Mouse (Mus musculus): Measurements from ENCODE around the gene Upk1a. TPM values are rescaled to one million over a fixed set of nuclear protein-coding genes. Genes with fewer than 3 reads are reported as not detected.

Upk1a gene
- total RNA-seq, 2 experiments from 2014 or later, result 1.3 TPM; not detected in 1

DNA sequence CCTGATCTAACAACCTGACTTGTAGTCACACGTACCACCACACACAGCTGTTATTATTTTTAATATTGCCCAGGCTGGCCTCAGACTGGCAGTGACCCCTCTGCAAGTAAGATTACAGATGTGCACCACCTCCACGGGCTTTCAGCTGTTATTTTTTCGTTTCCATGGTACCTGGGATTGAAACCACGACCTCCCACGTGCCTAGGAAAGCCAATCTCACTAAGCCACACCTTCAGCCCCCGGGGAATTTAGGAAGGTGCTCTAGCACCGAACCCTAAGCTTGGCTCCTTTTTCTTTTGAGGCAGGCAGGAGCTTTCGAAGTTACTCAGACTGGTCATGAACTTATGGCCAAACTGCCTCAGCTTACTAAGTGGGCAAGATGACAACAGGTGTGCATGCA, 8.2 kb downstream of the Upk1a start:
- no peak for ATAC-seq (replicated peaks; ENCODE audit: poor library complexity)

GRCm38 (mm10) chr7:30602583-30602982, 10.1 kb downstream of the Upk1a start:
- no peak for ATAC-seq (replicated peaks; ENCODE audit: poor library complexity)

DNA sequence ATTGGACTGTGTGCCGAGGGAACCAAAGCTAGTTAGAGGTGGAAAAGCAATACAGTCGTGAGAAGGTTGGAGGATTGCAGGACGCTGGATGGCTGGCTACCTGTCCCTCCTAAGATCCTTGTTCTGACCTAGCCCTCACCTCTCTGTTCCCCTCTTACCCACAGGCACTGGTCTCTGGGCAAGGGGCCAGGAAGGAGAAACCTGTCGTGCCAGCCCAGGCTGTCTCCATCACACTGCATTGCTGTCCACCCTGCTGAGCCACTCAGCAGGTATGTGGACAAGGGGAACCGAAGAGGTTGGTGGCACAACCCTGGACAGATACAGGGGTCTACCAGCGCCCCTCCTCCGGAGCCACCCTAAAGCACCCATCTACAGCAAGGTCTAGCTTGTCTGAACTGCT, 12.0 kb downstream of the Upk1a start:
- no peak for ATAC-seq (replicated peaks; ENCODE audit: poor library complexity)

DNA sequence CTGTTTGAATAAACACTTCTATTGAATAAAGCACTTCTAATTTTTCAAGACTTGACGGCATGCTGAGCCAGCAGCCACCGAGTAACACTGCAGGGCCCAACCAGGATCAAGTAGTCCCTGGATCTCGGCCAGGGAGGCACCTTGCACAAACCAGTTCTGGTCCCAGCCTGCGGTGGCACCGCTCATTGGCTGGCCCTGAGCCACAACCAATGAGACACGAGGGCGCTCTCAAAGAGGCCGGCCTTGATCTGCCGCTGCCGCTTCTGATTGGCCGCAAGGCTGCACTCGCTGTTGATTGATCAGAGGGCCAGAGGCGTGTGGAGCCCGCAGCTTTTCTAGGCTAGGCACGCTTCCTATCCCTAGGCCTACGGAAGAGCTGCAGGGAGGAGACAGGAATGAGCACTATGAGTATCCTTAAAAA, 12.7 kb downstream of the Upk1a start:
- ATAC-seq (replicated peaks; ENCODE audit: poor library complexity), result peak; percentile 99

- ATAC-seq (replicated peaks; ENCODE audit: poor library complexity), result no peak
These were observed 13.9 kb downstream of the Upk1a start, which contains the start of gene Zbtb32 for GRCm38 (mm10) chr7:30598786-30599185. Zbtb32 (minus strand) TSS chr7:30598909.

DNA sequence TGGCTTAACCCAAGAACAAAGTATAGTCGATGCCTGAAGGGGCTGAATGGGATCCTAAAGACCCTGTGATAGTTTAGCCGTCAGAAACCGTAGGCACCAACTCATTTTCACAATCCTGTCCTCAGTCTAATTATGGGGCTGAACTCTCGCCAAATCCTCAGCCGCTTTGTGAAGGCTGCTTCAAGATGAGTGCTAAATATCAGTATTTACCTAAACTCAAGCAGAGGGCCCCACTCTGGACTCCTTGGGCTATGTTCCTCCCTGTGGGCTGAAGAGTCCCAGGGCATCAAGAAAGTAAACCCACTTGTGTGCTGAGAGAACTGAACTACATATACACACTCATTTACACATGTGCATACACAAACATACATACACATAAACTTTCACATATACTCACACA, 15.8 kb downstream of the Upk1a start:
- no peak for ATAC-seq (replicated peaks; ENCODE audit: poor library complexity)

GRCm38 (mm10) chr7:30596093-30596492, 16.6 kb downstream of the Upk1a start:
- no peak for ATAC-seq (replicated peaks; ENCODE audit: poor library complexity)

- ATAC-seq (replicated peaks; ENCODE audit: poor library complexity), result no peak
These were observed 18.1 kb downstream of the Upk1a start for GRCm38 (mm10) chr7:30594510-30595024.

GRCm38 (mm10) chr7:30593579-30594509, 18.8 kb downstream of the Upk1a start:
- no peak for ATAC-seq (replicated peaks; ENCODE audit: poor library complexity)

- no peak for ATAC-seq (replicated peaks; ENCODE audit: poor library complexity)
These were observed 19.7 kb downstream of the Upk1a start for GRCm38 (mm10) chr7:30592772-30593423.

DNA sequence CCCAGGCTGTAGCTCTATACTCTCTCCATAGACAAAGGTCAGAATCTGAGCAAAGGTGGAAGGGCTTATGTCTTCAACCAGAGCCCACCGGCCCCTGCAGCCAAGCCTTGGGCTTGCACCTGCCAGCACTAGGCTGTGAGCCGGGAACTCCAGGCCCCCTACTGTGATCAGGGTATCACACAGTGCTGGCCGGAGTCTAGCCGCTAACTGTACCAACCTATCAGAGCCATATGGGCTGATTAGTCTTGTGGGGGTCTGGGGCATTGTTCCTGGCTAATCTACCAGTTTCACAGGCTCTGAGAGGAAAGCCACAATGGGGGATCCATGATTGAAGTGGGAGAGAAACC, 21.1 kb downstream of the Upk1a start:
- ATAC-seq (replicated peaks; ENCODE audit: poor library complexity), result no peak

GRCm38 (mm10) chr7:30590927-30591604, 21.6 kb downstream of the Upk1a start:
- no peak for ATAC-seq (replicated peaks; ENCODE audit: poor library complexity)

DNA sequence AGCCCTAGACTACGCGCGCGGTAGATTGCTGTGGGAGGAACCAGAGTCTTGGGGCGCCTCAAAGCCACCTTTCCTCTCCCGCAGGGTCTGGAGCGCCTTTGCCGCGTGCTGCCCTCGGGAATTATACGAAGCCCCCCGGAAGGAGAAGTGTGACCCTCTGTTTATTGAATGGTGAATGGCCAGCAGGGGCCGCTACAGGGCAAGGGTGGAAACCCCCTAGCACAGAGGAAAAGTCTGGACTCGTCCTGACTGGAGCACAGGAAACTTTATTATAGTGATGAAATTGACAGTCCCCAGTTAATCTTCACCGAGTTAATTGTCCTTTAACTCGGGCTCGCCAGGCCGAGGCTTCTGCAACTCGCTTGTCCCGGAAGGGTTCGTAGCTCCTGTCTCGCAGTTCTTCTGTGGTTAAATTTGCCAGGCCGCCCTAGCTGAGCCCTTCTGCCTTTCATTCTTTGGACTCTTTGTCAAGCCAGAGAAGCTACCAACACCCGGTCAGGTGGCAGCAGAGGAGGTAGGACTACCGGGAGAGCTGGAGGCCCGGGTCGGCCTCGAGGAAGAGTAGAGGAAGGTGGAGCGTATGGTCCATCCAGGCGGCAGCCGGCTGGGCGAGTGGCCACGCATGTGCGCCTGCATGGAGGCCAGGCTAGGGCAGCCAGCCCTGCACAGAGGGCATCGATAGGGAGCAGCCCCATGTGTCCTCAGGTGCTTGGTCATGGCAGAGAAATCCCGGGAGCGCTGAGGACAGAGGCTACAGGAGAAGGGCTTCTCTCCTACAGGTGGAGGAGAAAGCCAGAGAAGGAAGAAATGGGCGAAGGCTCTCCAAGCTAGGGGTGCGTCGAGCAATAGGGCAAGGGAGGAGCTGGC, 23.0 kb downstream of the Upk1a start:
- ATAC-seq (replicated peaks; ENCODE audit: poor library complexity), result peak; percentile 65

DNA sequence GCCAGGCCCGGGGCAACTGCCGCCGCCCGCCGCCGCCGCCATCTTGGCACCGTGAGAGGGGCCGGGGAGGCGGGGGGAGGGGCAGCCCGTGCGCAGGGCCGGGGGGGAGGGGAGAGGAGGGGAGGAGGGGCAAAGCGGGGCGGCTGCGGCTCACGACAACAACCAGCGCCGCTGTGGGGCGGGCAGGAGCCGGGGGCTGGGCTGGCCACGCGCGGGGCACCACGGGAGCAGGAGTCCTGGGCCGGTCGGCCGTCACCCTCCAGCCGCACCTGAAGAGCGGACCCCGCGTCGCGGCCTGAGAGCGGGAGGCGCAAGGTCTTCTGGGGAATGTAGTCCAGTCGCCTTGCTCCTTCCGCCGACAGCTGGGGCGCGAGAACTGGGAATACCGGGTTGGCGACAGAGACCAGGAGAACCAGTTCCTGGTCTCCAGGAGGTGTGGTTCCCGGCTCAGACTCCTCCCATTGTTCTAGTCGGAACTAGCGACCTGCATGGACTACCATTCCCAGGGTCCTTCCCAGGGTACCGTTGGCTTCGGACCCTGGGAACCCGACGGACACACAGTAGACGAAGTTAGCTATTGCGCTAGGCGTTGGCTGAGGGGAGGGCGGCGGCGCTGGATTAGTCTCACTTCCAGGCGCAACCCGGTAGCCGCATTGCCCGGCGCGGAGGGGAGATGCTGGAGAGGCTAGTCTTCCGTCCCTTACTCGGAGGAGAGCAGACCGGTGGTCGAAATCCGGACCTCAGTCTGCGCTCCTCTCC, 23.8 kb downstream of the Upk1a start, which contains the start of gene Kmt2b:
Gene Kmt2b, minus strand, starts transcription at position 51 of the 759 bp plus-strand sequence.
- peak; percentile 83 for ATAC-seq (replicated peaks; ENCODE audit: poor library complexity)

GRCm38 (mm10) chr7:30587842-30588667, 24.6 kb downstream of the Upk1a start:
- no peak for ATAC-seq (replicated peaks; ENCODE audit: poor library complexity)

GRCm38 (mm10) chr7:30586455-30587020, 26.1 kb downstream of the Upk1a start:
- ATAC-seq (replicated peaks; ENCODE audit: poor library complexity), result no peak

- ATAC-seq (replicated peaks; ENCODE audit: poor library complexity), result no peak
These were observed 27.5 kb downstream of the Upk1a start for GRCm38 (mm10) chr7:30585170-30585569.

DNA sequence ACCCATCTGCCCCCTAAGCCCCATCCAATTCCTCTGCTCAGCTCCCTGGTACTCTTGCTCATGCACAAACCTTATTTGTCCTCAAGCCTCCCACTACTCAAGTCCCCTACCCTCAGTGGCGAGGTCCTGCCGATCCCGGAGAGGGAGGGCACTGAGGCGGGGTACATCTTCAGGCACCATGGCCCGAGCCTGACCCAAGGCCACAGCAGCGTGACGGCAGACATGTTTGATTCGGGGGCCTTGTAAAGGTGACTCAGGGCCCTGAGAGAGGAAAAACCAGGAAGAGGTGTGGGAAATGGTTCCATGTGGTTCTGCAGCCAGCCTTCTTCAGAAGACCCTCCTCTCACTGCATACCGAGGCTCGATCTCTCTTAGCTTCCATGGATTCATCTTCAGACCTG, 28.3 kb downstream of the Upk1a start:
- ATAC-seq (replicated peaks; ENCODE audit: poor library complexity), result no peak

Measured in megakaryocyte progenitor cell, adult 5-6 weeks (primary cell).